Mouse (Mus musculus) CH12.LX (cell line): ENCODE measurements around the gene Bri3bp. TPM values are rescaled to one million over a fixed set of nuclear protein-coding genes. Genes with fewer than 3 reads are reported as not detected.
A peak's percentile ranks its signal among the peaks of the same experiment; 100 is the strongest.

Source experiments
- DNase-seq: peaks from one replicate; pipeline ENCODE4 v3.0.0-alpha.2; 2013; ENCODE audit errors: extremely low read depth
- H3K27ac ChIP-seq: 2 replicates; pipeline ENCODE4 v1.5.1; 2012; ENCODE audit warnings: low read depth, mild to moderate bottlenecking, control low read depth, moderate library complexity; ENCODE audit not compliant: insufficient read depth
- H3K27me3 ChIP-seq: replicated peaks from 2 replicates; pipeline ENCODE3; 2012; ENCODE audit warnings: inconsistent platforms
- H3K36me3 ChIP-seq, 2 experiments: replicated peaks in 1 of 2; 2 replicates each; pipeline versions ENCODE3 to v1.6.1; 2012; ENCODE audit warnings: inconsistent platforms in 1 of 2, low read length in 1 of 2, mild to moderate bottlenecking in 1 of 2, mixed read lengths in 1 of 2, moderate library complexity in 1 of 2; ENCODE audit not compliant: control insufficient read depth in 1 of 2, insufficient read depth in 1 of 2
- H3K4me1 ChIP-seq, 2 experiments: 2 replicates each; pipeline ENCODE4 v1.6.1; 2012; ENCODE audit warnings: inconsistent platforms in 1 of 2, moderate library complexity in 1 of 2; ENCODE audit not compliant: insufficient read depth in 2 of 2, control insufficient read depth in 1 of 2
- H3K4me2 ChIP-seq: 2 replicates; pipeline ENCODE4 v1.6.1; 2012; ENCODE audit warnings: low read depth, mild to moderate bottlenecking, control low read depth; ENCODE audit not compliant: poor library complexity, insufficient read depth, severe bottlenecking
- H3K4me3 ChIP-seq, 3 experiments: fragments of 150-350 bp in 1 of 3; sonication (generic) in 1 of 3; replicated peaks in 1 of 3; 2 replicates each; pipeline versions ENCODE3 to v1.5.1; 2011 to 2012; ENCODE audit warnings: low read depth in 2 of 3, low read length in 2 of 3, mild to moderate bottlenecking in 2 of 3, moderate library complexity in 2 of 3, control low read depth in 1 of 3, improper control_type of control experiment in 1 of 3, inconsistent platforms in 1 of 3, mixed read lengths in 1 of 3; ENCODE audit not compliant: poor library complexity in 1 of 3
- H3K79me2 ChIP-seq: replicated peaks from 2 replicates; pipeline ENCODE4 v1.6.1; 2012; ENCODE audit warnings: mild to moderate bottlenecking, moderate library complexity; ENCODE audit not compliant: control insufficient read depth, poor library complexity, insufficient read depth, severe bottlenecking; ENCODE audit errors: extremely low read depth
- H3K9ac ChIP-seq: 2 replicates; pipeline ENCODE4 v1.6.1; 2012; ENCODE audit warnings: low read depth, mild to moderate bottlenecking, control low read depth, moderate library complexity; ENCODE audit not compliant: insufficient read depth
- H3K9me3 ChIP-seq: replicated peaks from 2 replicates; pipeline ENCODE3; 2012; ENCODE audit warnings: low read length, inconsistent platforms, mixed read lengths
- BHLHE40 ChIP-seq: IDR thresholded peaks from 2 replicates; pipeline ENCODE4 v1.6.1; 2011; ENCODE audit warnings: mild to moderate bottlenecking, low read depth, low read length, improper control_type of control experiment
- CHD1 ChIP-seq: IDR thresholded peaks from 2 replicates; pipeline ENCODE4 v1.6.1; 2012; ENCODE audit warnings: low read depth, low read length, improper control_type of control experiment, inconsistent platforms
- CHD2 ChIP-seq: IDR thresholded peaks from 2 replicates; pipeline ENCODE4 v1.6.1; 2011; ENCODE audit warnings: low read length, improper control_type of control experiment
- CTCF ChIP-seq, 2 experiments: IDR thresholded peaks in 1 of 2; conservative IDR thresholded peaks in 1 of 2; 2 replicates each; pipeline ENCODE4 v1.5.1; 2011 to 2012; ENCODE audit warnings: low read depth in 2 of 2, low read length in 2 of 2, improper control_type of control experiment in 1 of 2, inconsistent platforms in 1 of 2, mild to moderate bottlenecking in 1 of 2, moderate library complexity in 1 of 2
- E2F4 ChIP-seq: IDR thresholded peaks from 2 replicates; pipeline ENCODE4 v1.6.1; 2011; ENCODE audit warnings: low read depth, low read length, improper control_type of control experiment; ENCODE audit not compliant: insufficient replicate concordance
- ELF1 ChIP-seq: IDR thresholded peaks from 2 replicates; pipeline ENCODE4 v1.6.1; 2014; ENCODE audit warnings: low read depth, mild to moderate bottlenecking, inconsistent platforms, low read length, improper control_type of control experiment
- EP300 ChIP-seq: IDR thresholded peaks from 2 replicates; pipeline ENCODE4 v1.6.1; 2011; ENCODE audit warnings: low read length, improper control_type of control experiment
- ETS1 ChIP-seq: conservative IDR thresholded peaks from 2 replicates; pipeline ENCODE4 v1.6.1; 2012; ENCODE audit warnings: low read depth, mild to moderate bottlenecking, inconsistent platforms, low read length, improper control_type of control experiment, moderate library complexity
- GABPA ChIP-seq: IDR thresholded peaks from 2 replicates; pipeline ENCODE4 v1.6.1; 2012; ENCODE audit warnings: low read depth, low read length, improper control_type of control experiment, inconsistent platforms; ENCODE audit not compliant: insufficient replicate concordance
- HCFC1 ChIP-seq: IDR thresholded peaks from 2 replicates; pipeline ENCODE4 v1.6.1; 2012; ENCODE audit warnings: low read depth, mild to moderate bottlenecking, inconsistent platforms, low read length, improper control_type of control experiment
- IRF4 ChIP-seq: IDR thresholded peaks from 2 replicates; pipeline ENCODE4 v1.6.1; 2014; ENCODE audit warnings: low read depth, mild to moderate bottlenecking, inconsistent platforms, low read length, improper control_type of control experiment
- JUN ChIP-seq: IDR thresholded peaks from 2 replicates; pipeline ENCODE4 v1.6.1; 2011; ENCODE audit warnings: low read depth, mild to moderate bottlenecking, low read length, improper control_type of control experiment, moderate library complexity; ENCODE audit not compliant: insufficient read depth
- JUND ChIP-seq: conservative IDR thresholded peaks from 2 replicates; pipeline ENCODE4 v1.6.1; 2011; ENCODE audit warnings: low read depth, low read length, improper control_type of control experiment
- KAT2A ChIP-seq: IDR thresholded peaks from 2 replicates; pipeline ENCODE4 v1.6.1; 2012; ENCODE audit warnings: low read length, improper control_type of control experiment, inconsistent platforms; ENCODE audit not compliant: insufficient replicate concordance
- MAFK ChIP-seq: IDR thresholded peaks from 2 replicates; pipeline ENCODE4 v1.6.1; 2011; ENCODE audit warnings: low read length, improper control_type of control experiment; ENCODE audit not compliant: insufficient replicate concordance
- MAX ChIP-seq: IDR thresholded peaks from 2 replicates; pipeline ENCODE4 v1.6.1; 2011; ENCODE audit warnings: low read length, improper control_type of control experiment
- MAZ ChIP-seq: IDR thresholded peaks from 2 replicates; pipeline ENCODE4 v1.6.1; 2012; ENCODE audit warnings: low read depth, mild to moderate bottlenecking, inconsistent platforms, low read length, improper control_type of control experiment, moderate library complexity
- MEF2A ChIP-seq: IDR thresholded peaks from 2 replicates; pipeline ENCODE4 v1.6.1; 2014; ENCODE audit warnings: low read depth, mild to moderate bottlenecking, inconsistent platforms, low read length, improper control_type of control experiment, borderline replicate concordance
- MXI1 ChIP-seq: IDR thresholded peaks from 2 replicates; pipeline ENCODE4 v1.6.1; 2011; ENCODE audit warnings: mild to moderate bottlenecking, low read depth, low read length, improper control_type of control experiment
- MYC ChIP-seq: IDR thresholded peaks from 2 replicates; pipeline ENCODE4 v1.6.1; 2011; ENCODE audit warnings: low read depth, mild to moderate bottlenecking, improper control_type of control experiment, low read length
- NELFE ChIP-seq: IDR thresholded peaks from 2 replicates; pipeline ENCODE4 v1.6.1; 2011; ENCODE audit warnings: low read depth, low read length, improper control_type of control experiment
- NRF1 ChIP-seq: IDR thresholded peaks from 2 replicates; pipeline ENCODE4 v1.6.1; 2014; ENCODE audit warnings: low read depth, mild to moderate bottlenecking, inconsistent platforms, low read length, improper control_type of control experiment, moderate library complexity
- PAX5 ChIP-seq: IDR thresholded peaks from 2 replicates; pipeline ENCODE4 v1.6.1; 2012; ENCODE audit warnings: low read length, inconsistent platforms, mixed read lengths
- POLR2A ChIP-seq: IDR thresholded peaks from 2 replicates; pipeline ENCODE4 v1.6.1; 2011; ENCODE audit warnings: low read depth, mild to moderate bottlenecking, improper control_type of control experiment, low read length
- POLR2AphosphoS2 ChIP-seq: IDR thresholded peaks from 2 replicates; pipeline ENCODE4 v1.6.1; 2011; ENCODE audit warnings: low read depth, low read length, improper control_type of control experiment
- RAD21 ChIP-seq: IDR thresholded peaks from 2 replicates; pipeline ENCODE4 v1.6.1; 2011; ENCODE audit warnings: low read depth, mild to moderate bottlenecking, low read length, improper control_type of control experiment, moderate library complexity
- RCOR1 ChIP-seq: conservative IDR thresholded peaks from 2 replicates; pipeline ENCODE4 v1.6.1; 2012; ENCODE audit warnings: low read depth, mild to moderate bottlenecking, inconsistent platforms, low read length, improper control_type of control experiment
- SIN3A ChIP-seq: IDR thresholded peaks from 2 replicates; pipeline ENCODE4 v1.6.1; 2012; ENCODE audit warnings: low read length, improper control_type of control experiment, inconsistent platforms
- SMC3 ChIP-seq: IDR thresholded peaks from 2 replicates; pipeline ENCODE4 v1.6.1; 2011; ENCODE audit warnings: low read depth, low read length, improper control_type of control experiment
- TBP ChIP-seq: conservative IDR thresholded peaks from 2 replicates; pipeline ENCODE4 v1.6.1; 2011; ENCODE audit warnings: low read depth, low read length, improper control_type of control experiment
- TCF12 ChIP-seq: IDR thresholded peaks from 2 replicates; pipeline ENCODE4 v1.6.1; 2014; ENCODE audit warnings: low read depth, mild to moderate bottlenecking, inconsistent platforms, low read length, improper control_type of control experiment
- UBTF ChIP-seq: IDR thresholded peaks from 2 replicates; pipeline ENCODE4 v1.6.1; 2012; ENCODE audit warnings: low read depth, mild to moderate bottlenecking, inconsistent platforms, low read length, improper control_type of control experiment, moderate library complexity
- USF1 ChIP-seq: IDR thresholded peaks from 2 replicates; pipeline ENCODE4 v1.6.1; 2014; ENCODE audit warnings: low read depth, mild to moderate bottlenecking, inconsistent platforms, low read length, improper control_type of control experiment
- USF2 ChIP-seq: conservative IDR thresholded peaks from 2 replicates; pipeline ENCODE4 v1.6.1; 2011; ENCODE audit warnings: low read depth, low read length, improper control_type of control experiment
- ZC3H11A ChIP-seq: IDR thresholded peaks from 2 replicates; pipeline ENCODE4 v1.6.1; 2012; ENCODE audit warnings: low read depth, mild to moderate bottlenecking, inconsistent platforms, low read length, improper control_type of control experiment
- ZKSCAN1 ChIP-seq: IDR thresholded peaks from 2 replicates; pipeline ENCODE4 v1.6.1; 2012; ENCODE audit warnings: low read depth, inconsistent platforms, low read length, improper control_type of control experiment, borderline replicate concordance
- ZMIZ1 ChIP-seq: IDR thresholded peaks from 2 replicates; pipeline ENCODE4 v1.6.1; 2012; ENCODE audit warnings: low read depth, mild to moderate bottlenecking, inconsistent platforms, low read length, improper control_type of control experiment
- ZNF384 ChIP-seq: IDR thresholded peaks from 2 replicates; pipeline ENCODE4 v1.6.1; 2012; ENCODE audit warnings: low read depth, low read length, improper control_type of control experiment, inconsistent platforms
- dilution Hi-C: fragments of 300-500 bp; cut with MboI; formaldehyde crosslinking; loops from 2 replicates; pipeline ENCODE4 v1.14.3; 2020; ENCODE audit warnings: low sequenced_read_pairs; ENCODE audit not compliant: extremely low pct_unique_long_range_greater_than_20kb, extremely low pct_ligation_motif_present
- in situ Hi-C: fragments of 300-500 bp; cut with MboI; formaldehyde crosslinking; loops from 3 replicates; pipeline ENCODE4 v1.14.3; 2019; ENCODE audit warnings: low sequenced_read_pairs, low pct_ligation_motif_present, low pct_unique_long_range_greater_than_20kb, mixed read lengths
- polyA plus RNA-seq: library from polyadenylated mRNA; unstranded; fragments of >175 nt; gene quantifications from 2 replicates; pipeline ENCODE4 v1.2.1, GENCODE M21; 2012; ENCODE audit warnings: low read depth; ENCODE audit not compliant: insufficient read length
- total RNA-seq, 2 experiments: library from RNA; depleted of rRNA; stranded (reverse); fragments of 300-350 nt in 1 of 2; fragments of >200 nt in 1 of 2; gene quantifications; 2 replicates each; pipeline ENCODE4 v1.2.3; 2012 to 2014

Gene Bri3bp
- total and polyA plus RNA-seq, 3 experiments: 37.7 to 147 (median 49.6) TPM

DNA sequence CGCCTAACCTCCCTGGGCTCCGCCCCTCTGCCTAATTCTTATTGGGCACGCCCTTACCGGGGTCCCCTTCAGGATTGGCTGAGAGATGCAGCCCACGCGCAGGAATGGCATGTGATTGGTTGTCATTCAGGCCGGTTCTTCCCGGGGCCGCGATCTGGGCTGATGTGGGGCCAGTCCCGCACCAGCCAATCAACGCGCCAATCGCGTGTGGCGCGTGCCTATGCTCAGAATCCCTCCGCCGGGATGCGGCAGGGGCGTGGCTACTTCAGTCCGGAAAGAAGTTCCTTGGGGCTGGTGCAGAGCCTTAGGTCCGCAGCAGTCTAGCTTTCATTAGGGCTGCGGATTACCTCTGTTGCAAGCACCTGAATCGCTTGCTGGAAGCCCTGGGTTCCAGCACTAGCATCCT is 24.3 kb downstream of the Bri3bp start:
- H3K36me3 ChIP-seq: peaks cover 0 to 6% of the 10 kb centered on the region in 2 experiments
- in situ Hi-C loops: no loop called here
- H3K9ac ChIP-seq: no peak overlapping the region; the same call in 1 of the 2 replicates
- H3K27me3 ChIP-seq: no peaks in the 10 kb centered on the region
- DNase-seq: peak; percentile 99
- peak overlapping the region; percentile 55 for H3K4me2 ChIP-seq
- no peaks in the 10 kb centered on the region for H3K9me3 ChIP-seq
- H3K4me3 ChIP-seq: peak overlapping the region in 2 of 3 experiments; percentile 44 to 53
- TF ChIP-seq ZNF384: no peak
- TF ChIP-seq MAX: peak; percentile 89
- TF ChIP-seq E2F4: peak; percentile 70; the same call in 1 of the 2 replicates
- peak; percentile 88 for TF ChIP-seq POLR2A
- peak; percentile 96 for TF ChIP-seq BHLHE40
- TF ChIP-seq UBTF: no peak
- peak; percentile 70; the same call in 1 of the 2 replicates for TF ChIP-seq MEF2A
- TF ChIP-seq KAT2A: peak; percentile 97
- no peak for TF ChIP-seq JUND
- peak; percentile 65 for TF ChIP-seq IRF4
- no peak for TF ChIP-seq PAX5
- peak; percentile 76 for TF ChIP-seq HCFC1
- TF ChIP-seq SMC3: no peak
- TF ChIP-seq MXI1: peak; percentile 94
- TF ChIP-seq CHD1: no peak
- peak; percentile 69; the same call in 1 of the 2 replicates for TF ChIP-seq POLR2AphosphoS2
- no peak for TF ChIP-seq CTCF (conservative IDR thresholded peaks at IDR 0.05 in 1 of 2, IDR thresholded peaks at IDR 0.05 in 1 of 2; ENCODE audit: low read depth in 2 of 2, low read length in 2 of 2)
- 0 out of 2 replicates have a peak, but pooled peaks have one; percentile 54 for TF ChIP-seq MAZ
- TF ChIP-seq MAFK: no peak
- peak; percentile 86 for TF ChIP-seq NELFE
- TF ChIP-seq TCF12: peak; percentile 98
- TF ChIP-seq JUN: no peak
- peak; percentile 62 for TF ChIP-seq USF1
- TF ChIP-seq ELF1: peak; percentile 82
- TF ChIP-seq CHD2: peak; percentile 95
- TF ChIP-seq NRF1: peak; percentile 75
- no peak for TF ChIP-seq ZKSCAN1
- no peak; the same call in 1 of the 2 replicates for TF ChIP-seq ETS1
- no peak for TF ChIP-seq GABPA
- TF ChIP-seq TBP: peak; percentile 92
- TF ChIP-seq RAD21: no peak
- no peak for TF ChIP-seq EP300
- peak; percentile 37; the same call in 1 of the 2 replicates for TF ChIP-seq USF2
- TF ChIP-seq SIN3A: peak; percentile 87
- TF ChIP-seq ZC3H11A: no peak
- TF ChIP-seq ZMIZ1: peak; percentile 81; the same call in 1 of the 2 replicates
- TF ChIP-seq MYC: peak; percentile 72; the same call in 1 of the 2 replicates
- no peak for TF ChIP-seq RCOR1
- TF ChIP-seq, all 38 proteins: peak for 22
- Histone ChIP-seq H3K79me2 (no peaks in the 10 kb centered on the region), H3K4me1 (peaks cover 5 to 21% of the 10 kb centered on the region in 2 experiments), H3K27ac (no peak overlapping the region)
- dilution Hi-C loops: no loop called here
